Mouse (Mus musculus): ENCODE measurements around the gene Rgl1. TPM values are rescaled to one million over a fixed set of nuclear protein-coding genes. Genes with fewer than 3 reads are reported as not detected.

Gene Rgl1
- total and polyA plus RNA-seq, 2 experiments: 4.2 to 10.2 TPM

- 0 out of 2 replicates have a peak, but pooled peaks cover under 1% of the 10 kb centered on the region for H3K4me1 ChIP-seq (ENCODE audit: control insufficient read depth, insufficient read depth, low read length)
- peaks cover 9% of the 10 kb centered on the region; the same call in 1 of the 2 replicates for H3K36me3 ChIP-seq (ENCODE audit: control insufficient read depth, insufficient read depth, low read length)
- H3K27ac ChIP-seq (replicated peaks; ENCODE audit: insufficient read depth, low read depth, low read length): no peak overlapping the region
- H3K9ac ChIP-seq (ENCODE audit: low read depth, low read length): no peak overlapping the region
- no peak for DNase-seq (ENCODE audit: extremely low read depth, low read depth, low spot score)
- no peaks in the 10 kb centered on the region for H3K27me3 ChIP-seq (ENCODE audit: control insufficient read depth, insufficient read depth, low read length)
- H3K4me3 ChIP-seq (ENCODE audit: insufficient read depth, low read depth, low read length): no peak overlapping the region
- 81% methylated on average over 3 of the region's 3 CpGs for WGBS
- no peak for TF ChIP-seq POLR2A (IDR thresholded peaks at IDR 0.05; ENCODE audit: extremely low read depth, insufficient read depth, low read length)
- no peak for TF ChIP-seq CTCF (IDR thresholded peaks at IDR 0.05; ENCODE audit: low read depth, low read length)
- no peaks in the 10 kb centered on the region for H3K79me2 ChIP-seq (ENCODE audit: control insufficient read depth, insufficient read depth, low read length)
These were observed 215.2 kb downstream of the Rgl1 start for GRCm38 (mm10) chr1:152550973-152551372.

GRCm38 (mm10) chr1:152550544-152550943 lies 215.6 kb downstream of the Rgl1 start:
- H3K4me1 ChIP-seq (ENCODE audit: control insufficient read depth, insufficient read depth, low read length): no peaks in the 10 kb centered on the region
- no peak overlapping the region for H3K27ac ChIP-seq (replicated peaks; ENCODE audit: insufficient read depth, low read depth, low read length)
- no peaks in the 10 kb centered on the region for H3K79me2 ChIP-seq (ENCODE audit: control insufficient read depth, insufficient read depth, low read length)
- no peaks in the 10 kb centered on the region for H3K27me3 ChIP-seq (ENCODE audit: control insufficient read depth, insufficient read depth, low read length)
- H3K36me3 ChIP-seq (ENCODE audit: control insufficient read depth, insufficient read depth, low read length): peaks cover 8% of the 10 kb centered on the region; the same call in 1 of the 2 replicates
- 93% methylated on average over 2 of the region's 2 CpGs for WGBS
- DNase-seq (ENCODE audit: extremely low read depth, low read depth, low spot score): no peak
- no peak overlapping the region for H3K9ac ChIP-seq (ENCODE audit: low read depth, low read length)
- H3K4me3 ChIP-seq (ENCODE audit: insufficient read depth, low read depth, low read length): no peak overlapping the region
- TF ChIP-seq CTCF (IDR thresholded peaks at IDR 0.05; ENCODE audit: low read depth, low read length): no peak

- TF ChIP-seq POLR2A (IDR thresholded peaks at IDR 0.05; ENCODE audit: extremely low read depth, insufficient read depth, low read length) (no peak), CTCF (IDR thresholded peaks at IDR 0.05; ENCODE audit: low read depth, low read length) (no peak)
- Histone ChIP-seq H3K79me2 (ENCODE audit: control insufficient read depth, insufficient read depth, low read length) (no peaks in the 10 kb centered on the region), H3K4me3 (ENCODE audit: insufficient read depth, low read depth, low read length) (no peak overlapping the region), H3K4me1 (ENCODE audit: control insufficient read depth, insufficient read depth, low read length) (no peaks in the 10 kb centered on the region), H3K36me3 (ENCODE audit: control insufficient read depth, insufficient read depth, low read length) (peaks cover 5% of the 10 kb centered on the region; the same call in 1 of the 2 replicates), H3K9ac (ENCODE audit: low read depth, low read length) (no peak overlapping the region), H3K27me3 (ENCODE audit: control insufficient read depth, insufficient read depth, low read length) (no peaks in the 10 kb centered on the region), H3K27ac (replicated peaks; ENCODE audit: insufficient read depth, low read depth, low read length) (no peak overlapping the region)
- 95% methylated on average over 13 of the region's 13 CpGs for WGBS
- DNase-seq (ENCODE audit: extremely low read depth, low read depth, low spot score): no peak
These were observed 217.0 kb downstream of the Rgl1 start for GRCm38 (mm10) chr1:152549061-152549738.

- Histone ChIP-seq H3K79me2 (ENCODE audit: control insufficient read depth, insufficient read depth, low read length) (no peaks in the 10 kb centered on the region), H3K9ac (ENCODE audit: low read depth, low read length) (no peak overlapping the region), H3K27me3 (ENCODE audit: control insufficient read depth, insufficient read depth, low read length) (no peaks in the 10 kb centered on the region), H3K36me3 (ENCODE audit: control insufficient read depth, insufficient read depth, low read length) (peaks cover 2% of the 10 kb centered on the region; the same call in 1 of the 2 replicates), H3K27ac (replicated peaks; ENCODE audit: insufficient read depth, low read depth, low read length) (no peak overlapping the region), H3K4me1 (ENCODE audit: control insufficient read depth, insufficient read depth, low read length) (no peaks in the 10 kb centered on the region), H3K4me3 (ENCODE audit: insufficient read depth, low read depth, low read length) (no peak overlapping the region)
- 46% methylated on average over 2 of the region's 2 CpGs for WGBS
- no peak for DNase-seq (ENCODE audit: extremely low read depth, low read depth, low spot score)
- TF ChIP-seq CTCF (IDR thresholded peaks at IDR 0.05; ENCODE audit: low read depth, low read length): no peak
- TF ChIP-seq POLR2A (IDR thresholded peaks at IDR 0.05; ENCODE audit: extremely low read depth, insufficient read depth, low read length): no peak
These were observed 222.5 kb downstream of the Rgl1 start for GRCm38 (mm10) chr1:152543449-152544159.

- TF ChIP-seq POLR2A (IDR thresholded peaks at IDR 0.05; ENCODE audit: extremely low read depth, insufficient read depth, low read length) (no peak), CTCF (IDR thresholded peaks at IDR 0.05; ENCODE audit: low read depth, low read length) (no peak)
- H3K27me3 ChIP-seq (ENCODE audit: control insufficient read depth, insufficient read depth, low read length): no peaks in the 10 kb centered on the region
- H3K79me2 ChIP-seq (ENCODE audit: control insufficient read depth, insufficient read depth, low read length): no peaks in the 10 kb centered on the region
- no peak overlapping the region for H3K9ac ChIP-seq (ENCODE audit: low read depth, low read length)
- no peak overlapping the region for H3K27ac ChIP-seq (replicated peaks; ENCODE audit: insufficient read depth, low read depth, low read length)
- peaks cover 2% of the 10 kb centered on the region; the same call in 1 of the 2 replicates for H3K36me3 ChIP-seq (ENCODE audit: control insufficient read depth, insufficient read depth, low read length)
- DNase-seq (ENCODE audit: extremely low read depth, low read depth, low spot score): no peak
- no peaks in the 10 kb centered on the region for H3K4me1 ChIP-seq (ENCODE audit: control insufficient read depth, insufficient read depth, low read length)
- H3K4me3 ChIP-seq (ENCODE audit: insufficient read depth, low read depth, low read length): no peak overlapping the region
- WGBS: 93% methylated on average over 6 of the region's 6 CpGs
These were observed 223.3 kb downstream of the Rgl1 start for GRCm38 (mm10) chr1:152542747-152543378.

All from liver, adult 2 months (tissue).